Mouse (Mus musculus) hindbrain, embryonic 13.5 days (tissue): ENCODE measurements around the gene Nudt3. TPM values are rescaled to one million over a fixed set of nuclear protein-coding genes. Genes with fewer than 3 reads are reported as not detected.
A peak's percentile ranks its signal among the peaks of the same experiment; 100 is the strongest.

Experiments used
- ATAC-seq: fragments of 200-750 bp; cut with Nextera tagmentation; 2 replicates; pipeline ENCODE4 v1.8.0; 2017; ENCODE audit warnings: moderate TSS enrichment; ENCODE audit not compliant: low FRiP score
- H3K27ac ChIP-seq: fragments of 300-500 bp; sonication (generic); 2 replicates; pipeline ENCODE4 v1.5.1; 2015; ENCODE audit warnings: inconsistent platforms, mild to moderate bottlenecking, moderate library complexity
- H3K27me3 ChIP-seq: fragments of 300-500 bp; sonication (generic); 2 replicates; pipeline ENCODE4 v1.6.1; 2015; ENCODE audit warnings: mild to moderate bottlenecking, inconsistent platforms
- H3K36me3 ChIP-seq: fragments of 300-500 bp; sonication (generic); 2 replicates; pipeline ENCODE4 v1.6.1; 2015; ENCODE audit warnings: mild to moderate bottlenecking, inconsistent platforms
- H3K4me1 ChIP-seq: fragments of 300-500 bp; sonication (generic); replicated peaks from 2 replicates; pipeline ENCODE4 v1.6.1; 2015; ENCODE audit warnings: inconsistent platforms
- H3K4me2 ChIP-seq: fragments of 300-500 bp; sonication (generic); 2 replicates; pipeline ENCODE4 v1.6.1; 2015; ENCODE audit warnings: inconsistent platforms, mild to moderate bottlenecking, moderate library complexity
- H3K4me3 ChIP-seq: fragments of 300-500 bp; sonication (generic); 2 replicates; pipeline ENCODE4 v1.5.1; 2015; ENCODE audit warnings: mild to moderate bottlenecking, inconsistent platforms
- H3K9ac ChIP-seq: fragments of 300-500 bp; sonication (generic); 2 replicates; pipeline ENCODE4 v1.6.1; 2015; ENCODE audit warnings: mild to moderate bottlenecking, inconsistent platforms
- H3K9me3 ChIP-seq: fragments of 300-500 bp; sonication (generic); 2 replicates; pipeline ENCODE4 v1.6.1; 2016; ENCODE audit warnings: inconsistent platforms
- WGBS: fragments of 180-500 bp; shearing (Covaris S2); methylation state at CpG from one replicate; pipeline ENCODE4 v1.1.7; 2015; 5-methylcytosine and 5-hydroxymethylcytosine counted together
- polyA plus RNA-seq: library from polyadenylated mRNA; unstranded; fragments of >200 nt; fragmentation: Nextera tagmentation; extraction: Ambion mirVana; gene quantifications from 2 replicates; pipeline ENCODE4 v1.2.1, GENCODE M21; 2015

The Nudt3 gene
- polyA plus RNA-seq, 1 experiment from 2014 or later = 235 TPM

GRCm38 (mm10) chr17:27573772-27574320 lies 49.4 kb downstream of the Nudt3 start:
- no peak overlapping the region for H3K9ac ChIP-seq
- H3K27ac ChIP-seq = no peak overlapping the region
- 90% methylated on average over 10 of the region's 10 CpGs for WGBS
- H3K36me3 ChIP-seq = peaks cover 58% of the 10 kb centered on the region
- no peaks in the 10 kb centered on the region for H3K9me3 ChIP-seq
- no peak for ATAC-seq
- H3K4me3 ChIP-seq = no peak overlapping the region
- H3K4me1 ChIP-seq = no peaks in the 10 kb centered on the region; the same call in 1 of the 2 replicates
- no peaks in the 10 kb centered on the region for H3K27me3 ChIP-seq
- no peak overlapping the region for H3K4me2 ChIP-seq

GRCm38 (mm10) chr17:27571315-27571714 lies 52.0 kb downstream of the Nudt3 start:
- Histone ChIP-seq H3K9me3 (no peaks in the 10 kb centered on the region), H3K27ac (no peak overlapping the region), H3K4me1 (peaks cover 7% of the 10 kb centered on the region), H3K27me3 (no peaks in the 10 kb centered on the region), H3K4me3 (no peak overlapping the region), H3K9ac (no peak overlapping the region), H3K36me3 (peaks cover 36% of the 10 kb centered on the region), H3K4me2 (no peak overlapping the region)
- ATAC-seq = no peak
- WGBS = 84% methylated on average over 8 of the region's 8 CpGs

GRCm38 (mm10) chr17:27568228-27568627 lies 55.1 kb downstream of the Nudt3 start:
- no peak overlapping the region for H3K4me2 ChIP-seq
- H3K27ac ChIP-seq = no peak overlapping the region
- H3K27me3 ChIP-seq = no peaks in the 10 kb centered on the region
- peaks cover 30% of the 10 kb centered on the region for H3K4me1 ChIP-seq
- H3K36me3 ChIP-seq = peaks cover 13% of the 10 kb centered on the region
- 89% methylated on average over 5 of the region's 5 CpGs for WGBS
- no peak for ATAC-seq
- no peak overlapping the region for H3K9ac ChIP-seq
- no peak overlapping the region for H3K4me3 ChIP-seq
- H3K9me3 ChIP-seq = no peaks in the 10 kb centered on the region

GRCm38 (mm10) chr17:27565942-27566267 lies 57.4 kb downstream of the Nudt3 start:
- H3K9me3 ChIP-seq = no peaks in the 10 kb centered on the region
- H3K36me3 ChIP-seq = peaks cover 14% of the 10 kb centered on the region
- no peaks in the 10 kb centered on the region for H3K27me3 ChIP-seq
- H3K9ac ChIP-seq = peak overlapping the region; percentile 83
- H3K4me1 ChIP-seq = peaks cover 41% of the 10 kb centered on the region
- under 1% methylated on average over 13 of the region's 13 CpGs for WGBS
- H3K4me3 ChIP-seq = peak overlapping the region; percentile 61
- ATAC-seq = peak; percentile 67
- H3K4me2 ChIP-seq = peak overlapping the region; percentile 91
- peak overlapping the region; percentile 76 for H3K27ac ChIP-seq

GRCm38 (mm10) chr17:27565163-27565941 lies 57.9 kb downstream of the Nudt3 start, which contains the start of gene AI413582:
Gene AI413582, minus strand, starts transcription at chr17:27565756.
- Histone ChIP-seq H3K4me2 (peak within 1 kb of the TSS; percentile 91), H3K9ac (peak within 1 kb of the TSS; percentile 83), H3K36me3 (peaks cover 16% of the 10 kb centered on the region), H3K27ac (peak within 1 kb of the TSS; percentile 76), H3K4me1 (peaks cover 41% of the 10 kb centered on the region), H3K9me3 (no peaks in the 10 kb centered on the region), H3K4me3 (peak within 1 kb of the TSS; percentile 61), H3K27me3 (no peaks in the 10 kb centered on the region)
- ATAC-seq = peak; percentile 96
- under 1% methylated on average over 58 of the region's 58 CpGs for WGBS

- Histone ChIP-seq H3K27me3 (no peaks in the 10 kb centered on the region), H3K27ac (peak overlapping the region; percentile 76; the same call in 1 of the 2 replicates), H3K4me3 (peak overlapping the region; percentile 61), H3K36me3 (peaks cover 16% of the 10 kb centered on the region), H3K9ac (peak overlapping the region; percentile 83), H3K9me3 (no peaks in the 10 kb centered on the region), H3K4me1 (peaks cover 44% of the 10 kb centered on the region), H3K4me2 (peak overlapping the region; percentile 91)
- WGBS = 10% methylated on average over 20 of the region's 20 CpGs
- ATAC-seq = no peak
These were observed 58.7 kb downstream of the Nudt3 start for GRCm38 (mm10) chr17:27564391-27565162.

- H3K4me2 ChIP-seq = peak overlapping the region; percentile 91
These were observed 59.5 kb downstream of the Nudt3 start for GRCm38 (mm10) chr17:27563771-27564244.

GRCm38 (mm10) chr17:27561809-27562526 lies 61.3 kb downstream of the Nudt3 start:
- Histone ChIP-seq H3K4me3 (no peak overlapping the region), H3K27ac (no peak overlapping the region), H3K27me3 (no peaks in the 10 kb centered on the region), H3K36me3 (peaks cover 15% of the 10 kb centered on the region), H3K4me2 (no peak overlapping the region), H3K9me3 (no peaks in the 10 kb centered on the region), H3K4me1 (peaks cover 68% of the 10 kb centered on the region), H3K9ac (no peak overlapping the region)
- WGBS = 62% methylated on average over 7 of the region's 11 CpGs
- ATAC-seq = no peak

More at GRCm38 (mm10) chr17:27563771-27564244, 59.5 kb downstream of the Nudt3 start:
- H3K4me1 ChIP-seq = peaks cover 52% of the 10 kb centered on the region
- ATAC-seq = no peak
- H3K4me3 ChIP-seq = no peak overlapping the region
- no peaks in the 10 kb centered on the region for H3K9me3 ChIP-seq
- 46% methylated on average over 7 of the region's 7 CpGs for WGBS
- H3K27me3 ChIP-seq = no peaks in the 10 kb centered on the region
- peak overlapping the region; percentile 83 for H3K9ac ChIP-seq
- H3K27ac ChIP-seq = no peak overlapping the region
- H3K36me3 ChIP-seq = peaks cover 15% of the 10 kb centered on the region

- Histone ChIP-seq H3K9ac (no peak overlapping the region; the same call in 1 of the 2 replicates), H3K4me2 (no peak overlapping the region), H3K27ac (no peak overlapping the region), H3K9me3 (no peaks in the 10 kb centered on the region), H3K36me3 (peaks cover 15% of the 10 kb centered on the region), H3K4me1 (peaks cover 61% of the 10 kb centered on the region), H3K4me3 (no peak overlapping the region), H3K27me3 (no peaks in the 10 kb centered on the region)
- ATAC-seq = no peak
- WGBS = 88% methylated on average over 13 of the region's 13 CpGs
These were observed 62.3 kb downstream of the Nudt3 start for GRCm38 (mm10) chr17:27560926-27561480.

GRCm38 (mm10) chr17:27559596-27559995 lies 63.7 kb downstream of the Nudt3 start:
- Histone ChIP-seq H3K36me3 (peaks cover 15% of the 10 kb centered on the region), H3K27ac (no peak overlapping the region), H3K27me3 (peaks cover 13% of the 10 kb centered on the region), H3K4me2 (no peak overlapping the region), H3K4me1 (peaks cover 64% of the 10 kb centered on the region), H3K4me3 (no peak overlapping the region), H3K9me3 (no peaks in the 10 kb centered on the region), H3K9ac (no peak overlapping the region)
- no peak for ATAC-seq
- 75% methylated on average over 12 of the region's 12 CpGs for WGBS

GRCm38 (mm10) chr17:27558845-27559244 lies 64.5 kb downstream of the Nudt3 start:
- H3K9ac ChIP-seq = 0 out of 2 replicates have a peak overlapping the region, but pooled peaks have one; percentile 13
- 16% methylated on average over 5 of the region's 5 CpGs for WGBS
- H3K4me2 ChIP-seq = peak overlapping the region; percentile 85
- H3K27ac ChIP-seq = no peak overlapping the region
- H3K27me3 ChIP-seq = peaks cover 18% of the 10 kb centered on the region
- no peak for ATAC-seq
- no peak overlapping the region for H3K4me3 ChIP-seq
- peaks cover 56% of the 10 kb centered on the region for H3K4me1 ChIP-seq
- no peaks in the 10 kb centered on the region for H3K9me3 ChIP-seq
- peaks cover 15% of the 10 kb centered on the region for H3K36me3 ChIP-seq
